Mouse (Mus musculus) MEL (cell line): ENCODE measurements around the gene Rfx7. TPM values are rescaled to one million over a fixed set of nuclear protein-coding genes. Genes with fewer than 3 reads are reported as not detected.

Source experiments
- DNase-seq: peaks from one replicate; pipeline ENCODE4 v3.0.0; 2011; ENCODE audit warnings: low read depth, low spot score
- H3K27ac ChIP-seq: 2 replicates; pipeline ENCODE4 v1.5.1; 2012; ENCODE audit warnings: low read depth, mild to moderate bottlenecking, control low read depth, low read length, moderate library complexity; ENCODE audit not compliant: control insufficient read depth
- H3K27me3 ChIP-seq, 2 experiments: fragments of 150-350 bp in 1 of 2; sonication (generic) in 1 of 2; 2 replicates each; pipeline ENCODE4 v1.6.1; 2012; ENCODE audit warnings: low read length in 2 of 2, mild to moderate bottlenecking in 2 of 2, improper control_type of control experiment in 1 of 2, moderate library complexity in 1 of 2; ENCODE audit not compliant: insufficient read depth in 2 of 2, control insufficient read depth in 1 of 2
- H3K36me3 ChIP-seq, 2 experiments: 2 replicates each; pipeline ENCODE4 v1.6.1; 2012 to 2014; ENCODE audit warnings: low read length in 2 of 2, improper control_type of control experiment in 1 of 2, inconsistent platforms in 1 of 2, mild to moderate bottlenecking in 1 of 2; ENCODE audit not compliant: insufficient read depth in 2 of 2, control insufficient read depth in 1 of 2
- H3K4me1 ChIP-seq, 2 experiments: fragments of 150-350 bp in 1 of 2; sonication (generic) in 1 of 2; 2 replicates each; pipeline ENCODE4 v1.6.1; 2012; ENCODE audit warnings: low read length in 2 of 2, improper control_type of control experiment in 1 of 2, mild to moderate bottlenecking in 1 of 2; ENCODE audit not compliant: insufficient read depth in 2 of 2, control insufficient read depth in 1 of 2
- H3K4me3 ChIP-seq, 2 experiments: fragments of 150-350 bp in 1 of 2; sonication (generic) in 1 of 2; 2 replicates each; pipeline ENCODE4 v1.5.1; 2012; ENCODE audit warnings: low read depth in 2 of 2, low read length in 2 of 2, mild to moderate bottlenecking in 2 of 2, moderate library complexity in 2 of 2, control low read depth in 1 of 2, improper control_type of control experiment in 1 of 2; ENCODE audit not compliant: control insufficient read depth in 1 of 2, insufficient read depth in 1 of 2
- H3K79me2 ChIP-seq: 2 replicates; pipeline ENCODE4 v1.6.1; 2012; ENCODE audit warnings: mild to moderate bottlenecking, low read length, moderate library complexity; ENCODE audit not compliant: control insufficient read depth, poor library complexity, insufficient read depth
- H3K9ac ChIP-seq: 2 replicates; pipeline ENCODE4 v1.6.1; 2012; ENCODE audit warnings: low read depth, mild to moderate bottlenecking, control low read depth, low read length, moderate library complexity; ENCODE audit not compliant: control insufficient read depth, poor library complexity, severe bottlenecking
- H3K9me3 ChIP-seq: fragments of 150-350 bp; sonication (generic); replicated peaks from 2 replicates; pipeline ENCODE4 v1.6.1; 2012; ENCODE audit warnings: mild to moderate bottlenecking, low read length, improper control_type of control experiment, moderate library complexity; ENCODE audit not compliant: insufficient read depth
- BHLHE40 ChIP-seq: IDR thresholded peaks from 2 replicates; pipeline ENCODE4 v1.6.1; 2012; ENCODE audit warnings: low read depth, mild to moderate bottlenecking, inconsistent platforms, low read length, improper control_type of control experiment, borderline replicate concordance
- CHD1 ChIP-seq: IDR thresholded peaks from 2 replicates; pipeline ENCODE4 v1.6.1; 2012; ENCODE audit warnings: low read depth, mild to moderate bottlenecking, inconsistent platforms, low read length, improper control_type of control experiment
- CTCF ChIP-seq, 3 experiments: IDR thresholded peaks in 2 of 3; conservative IDR thresholded peaks in 1 of 3; 2 replicates each; pipeline ENCODE4 v1.5.1; 2011 to 2012; ENCODE audit warnings: low read length in 3 of 3, low read depth in 2 of 3, mild to moderate bottlenecking in 2 of 3, improper control_type of control experiment in 1 of 3, inconsistent platforms in 1 of 3, mixed read lengths in 1 of 3, moderate library complexity in 1 of 3; ENCODE audit not compliant: control insufficient read depth in 1 of 3, insufficient read depth in 1 of 3, poor library complexity in 1 of 3, severe bottlenecking in 1 of 3
- E2F4 ChIP-seq: IDR thresholded peaks from 2 replicates; pipeline ENCODE4 v1.6.1; 2011; ENCODE audit warnings: low read depth, low read length, improper control_type of control experiment, borderline replicate concordance
- EP300 ChIP-seq, 2 experiments: IDR thresholded peaks; 2 replicates each; pipeline ENCODE4 v1.6.1; 2011; ENCODE audit warnings: improper control_type of control experiment in 2 of 2, low read length in 2 of 2, low read depth in 1 of 2, mild to moderate bottlenecking in 1 of 2
- ETS1 ChIP-seq: IDR thresholded peaks from 2 replicates; pipeline ENCODE4 v1.6.1; 2012; ENCODE audit warnings: low read depth, mild to moderate bottlenecking, inconsistent platforms, low read length, improper control_type of control experiment, moderate library complexity
- GABPA ChIP-seq: IDR thresholded peaks from 2 replicates; pipeline ENCODE4 v1.6.1; 2012; ENCODE audit warnings: low read depth, mild to moderate bottlenecking, inconsistent platforms, low read length, improper control_type of control experiment, moderate library complexity
- GATA1 ChIP-seq: IDR thresholded peaks from 2 replicates; pipeline ENCODE4 v1.6.1; 2011; ENCODE audit warnings: low read depth, low read length, improper control_type of control experiment
- HCFC1 ChIP-seq: IDR thresholded peaks from 2 replicates; pipeline ENCODE4 v1.6.1; 2012; ENCODE audit warnings: low read depth, mild to moderate bottlenecking, inconsistent platforms, low read length, improper control_type of control experiment, moderate library complexity
- JUND ChIP-seq: IDR thresholded peaks from 2 replicates; pipeline ENCODE4 v1.6.1; 2011; ENCODE audit warnings: low read depth, mild to moderate bottlenecking, improper control_type of control experiment, low read length
- KAT2A ChIP-seq: conservative IDR thresholded peaks from 2 replicates; pipeline ENCODE4 v1.6.1; 2012; ENCODE audit warnings: low read depth, low read length, improper control_type of control experiment, inconsistent platforms
- MAFK ChIP-seq: IDR thresholded peaks from 2 replicates; pipeline ENCODE4 v1.6.1; 2011; ENCODE audit warnings: low read depth, mild to moderate bottlenecking, low read length, improper control_type of control experiment, borderline replicate concordance
- MAX ChIP-seq: IDR thresholded peaks from 2 replicates; pipeline ENCODE4 v1.6.1; 2011; ENCODE audit warnings: low read length, improper control_type of control experiment
- MAZ ChIP-seq: IDR thresholded peaks from 2 replicates; pipeline ENCODE4 v1.6.1; 2012; ENCODE audit warnings: low read depth, mild to moderate bottlenecking, inconsistent platforms, low read length, improper control_type of control experiment
- MEF2A ChIP-seq: IDR thresholded peaks from 2 replicates; pipeline ENCODE4 v1.6.1; 2014; ENCODE audit warnings: low read depth, mild to moderate bottlenecking, inconsistent platforms, low read length, improper control_type of control experiment; ENCODE audit not compliant: poor library complexity, insufficient replicate concordance, severe bottlenecking; ENCODE audit errors: extremely low read depth
- MXI1 ChIP-seq: IDR thresholded peaks from 2 replicates; pipeline ENCODE4 v1.6.1; 2011; ENCODE audit warnings: mild to moderate bottlenecking, low read depth, low read length, improper control_type of control experiment
- MYC ChIP-seq: IDR thresholded peaks from 2 replicates; pipeline ENCODE4 v1.6.1; 2011; ENCODE audit warnings: low read depth, mild to moderate bottlenecking, low read length, improper control_type of control experiment, moderate library complexity
- NELFE ChIP-seq: IDR thresholded peaks from 2 replicates; pipeline ENCODE4 v1.6.1; 2011; ENCODE audit warnings: low read depth, low read length, improper control_type of control experiment
- NRF1 ChIP-seq: IDR thresholded peaks from 2 replicates; pipeline ENCODE4 v1.6.1; 2014; ENCODE audit warnings: low read depth, mild to moderate bottlenecking, inconsistent platforms, low read length, improper control_type of control experiment, moderate library complexity; ENCODE audit not compliant: poor library complexity, insufficient read depth, severe bottlenecking
- POLR2A ChIP-seq, 2 experiments: IDR thresholded peaks; 2 replicates each; pipeline ENCODE4 v1.6.1; 2011 to 2012; ENCODE audit warnings: low read length in 2 of 2, mild to moderate bottlenecking in 2 of 2, control low read depth in 1 of 2, improper control_type of control experiment in 1 of 2, low read depth in 1 of 2, moderate library complexity in 1 of 2; ENCODE audit not compliant: control insufficient read depth in 1 of 2, insufficient read depth in 1 of 2, poor library complexity in 1 of 2
- SIN3A ChIP-seq: IDR thresholded peaks from 2 replicates; pipeline ENCODE4 v1.6.1; 2012; ENCODE audit warnings: low read length, improper control_type of control experiment, inconsistent platforms
- SMC3 ChIP-seq: IDR thresholded peaks from 2 replicates; pipeline ENCODE4 v1.6.1; 2011; ENCODE audit warnings: low read depth, low read length, improper control_type of control experiment
- TAL1 ChIP-seq: IDR thresholded peaks from 2 replicates; pipeline ENCODE4 v1.6.1; 2012; ENCODE audit warnings: mild to moderate bottlenecking, inconsistent platforms, low read length, moderate library complexity, mixed read lengths
- TBP ChIP-seq: IDR thresholded peaks from 2 replicates; pipeline ENCODE4 v1.8.0; 2011; ENCODE audit warnings: low read depth, low read length, improper control_type of control experiment
- UBTF ChIP-seq: IDR thresholded peaks from 2 replicates; pipeline ENCODE4 v1.6.1; 2012; ENCODE audit warnings: low read depth, mild to moderate bottlenecking, inconsistent platforms, low read length, improper control_type of control experiment, moderate library complexity, borderline replicate concordance; ENCODE audit not compliant: insufficient read depth
- USF1 ChIP-seq: IDR thresholded peaks from 2 replicates; pipeline ENCODE4 v1.6.1; 2014; ENCODE audit warnings: low read depth, mild to moderate bottlenecking, inconsistent platforms, low read length, improper control_type of control experiment, moderate library complexity
- USF2 ChIP-seq, 2 experiments: IDR thresholded peaks; 2 replicates each; pipeline ENCODE4 v1.6.1; 2011 to 2012; ENCODE audit warnings: improper control_type of control experiment in 2 of 2, low read length in 2 of 2, borderline replicate concordance in 1 of 2, inconsistent platforms in 1 of 2, low read depth in 1 of 2, mild to moderate bottlenecking in 1 of 2; ENCODE audit not compliant: insufficient read depth in 1 of 2
- ZKSCAN1 ChIP-seq: IDR thresholded peaks from 2 replicates; pipeline ENCODE4 v1.6.1; 2012; ENCODE audit warnings: low read depth, mild to moderate bottlenecking, inconsistent platforms, low read length, improper control_type of control experiment, moderate library complexity
- ZMIZ1 ChIP-seq: IDR thresholded peaks from 2 replicates; pipeline ENCODE4 v1.6.1; 2012; ENCODE audit warnings: low read depth, mild to moderate bottlenecking, inconsistent platforms, low read length, improper control_type of control experiment, moderate library complexity
- ZNF384 ChIP-seq: IDR thresholded peaks from 2 replicates; pipeline ENCODE4 v1.6.1; 2012; ENCODE audit warnings: low read depth, mild to moderate bottlenecking, inconsistent platforms, low read length, improper control_type of control experiment
- polyA plus RNA-seq, 2 experiments: library from polyadenylated mRNA; stranded (reverse) in 1 of 2; unstranded in 1 of 2; fragments of >175 nt in 1 of 2; fragments of >200 nt in 1 of 2; gene quantifications; 2 replicates each; pipeline versions ENCODE4 v1.2.1 to v1.2.4; 2012; ENCODE audit warnings: low replicate concordance in 2 of 2, low read depth in 1 of 2; ENCODE audit not compliant: insufficient read length in 2 of 2, insufficient read depth in 1 of 2, missing spikeins in 1 of 2
- total RNA-seq: library from RNA; depleted of rRNA; stranded (reverse); fragments of 300-350 nt; gene quantifications from 2 replicates; pipeline ENCODE4 v1.2.3, GENCODE M21; 2012

The Rfx7 gene
- total and polyA plus RNA-seq, 3 experiments, result 6.2 to 30.5 (median 19.9) TPM

- TF ChIP-seq MXI1 (0 out of 2 replicates have a peak, but pooled peaks have one; percentile 17), ZNF384 (no peak), TBP (no peak), MAX (no peak), GATA1 (no peak), E2F4 (0 out of 2 replicates have a peak, but pooled peaks have one; percentile 36), EP300 (IDR thresholded peaks at IDR 0.05; ENCODE audit: low read depth in 1 of 2, low read length in 2 of 2) (no peak), MYC (peak; percentile 33), MAZ (no peak)
- TF ChIP-seq, all 39 proteins: peak for 5
These were observed 129.5 kb downstream of the Rfx7 start (continued) for GRCm38 (mm10) chr9:72661561-72661894.

- peaks cover 48% of the 10 kb centered on the region for H3K79me2 ChIP-seq
- H3K36me3 ChIP-seq, result peaks cover 0 to 48% of the 10 kb centered on the region in 2 experiments
- DNase-seq, result peak; percentile 94
- H3K9ac ChIP-seq, result peak within 1 kb of the TSS; percentile 98
- H3K9me3 ChIP-seq, result no peaks in the 10 kb centered on the region
- H3K4me1 ChIP-seq, result peaks cover 15 to 29% of the 10 kb centered on the region in 2 experiments
- H3K27me3 ChIP-seq, result no peaks in the 10 kb centered on the region
- peak within 1 kb of the TSS; percentile 63 to 75 for H3K4me3 ChIP-seq
- peak within 1 kb of the TSS; percentile 99 for H3K27ac ChIP-seq
- TF ChIP-seq KAT2A, result no peak; the same call in 1 of the 2 replicates
- no peak for TF ChIP-seq BHLHE40
- peak; percentile 78; the same call in 1 of the 2 replicates for TF ChIP-seq MAZ
- no peak for TF ChIP-seq USF2 (IDR thresholded peaks at IDR 0.05; ENCODE audit: borderline replicate concordance in 1 of 2, insufficient read depth in 1 of 2, low read depth in 1 of 2, low read length in 2 of 2)
- peak; percentile 83 for TF ChIP-seq ZMIZ1
- peak; percentile 57 to 62 for TF ChIP-seq POLR2A (IDR thresholded peaks at IDR 0.05; ENCODE audit: control insufficient read depth in 1 of 2, insufficient read depth in 1 of 2, low read depth in 1 of 2, low read length in 2 of 2, poor library complexity in 1 of 2)
- no peak; a peak in 1 of 4 replicates for TF ChIP-seq EP300 (IDR thresholded peaks at IDR 0.05; ENCODE audit: low read depth in 1 of 2, low read length in 2 of 2)
- no peak for TF ChIP-seq ZKSCAN1
- TF ChIP-seq MXI1, result 0 out of 2 replicates have a peak, but pooled peaks have one; percentile 11
- TF ChIP-seq E2F4, result no peak; the same call in 1 of the 2 replicates
- no peak for TF ChIP-seq MEF2A
- peak; percentile 72 for TF ChIP-seq TAL1
- no peak for TF ChIP-seq USF1
- no peak for TF ChIP-seq CTCF (IDR thresholded peaks at IDR 0.05 in 2 of 3, conservative IDR thresholded peaks at IDR 0.05 in 1 of 3; ENCODE audit: control insufficient read depth in 1 of 3, insufficient read depth in 1 of 3, low read depth in 2 of 3, low read length in 3 of 3, poor library complexity in 1 of 3, severe bottlenecking in 1 of 3)
- no peak for TF ChIP-seq GATA1
- no peak for TF ChIP-seq GABPA
- peak; percentile 17; the same call in 1 of the 2 replicates for TF ChIP-seq ETS1
- TF ChIP-seq HCFC1, result 0 out of 2 replicates have a peak, but pooled peaks have one; percentile 43
- TF ChIP-seq MYC, result peak; percentile 61
- no peak for TF ChIP-seq MAFK
- no peak for TF ChIP-seq ZNF384
- TF ChIP-seq SIN3A, result peak; percentile 65; the same call in 1 of the 2 replicates
- TF ChIP-seq CHD1, result no peak; the same call in 1 of the 2 replicates
- TF ChIP-seq NRF1, result peak; percentile 90
- 0 out of 2 replicates have a peak, but pooled peaks have one; percentile 28 for TF ChIP-seq UBTF
- peak; percentile 86 for TF ChIP-seq NELFE
- TF ChIP-seq JUND, result no peak
- TF ChIP-seq SMC3, result no peak
- 0 out of 2 replicates have a peak, but pooled peaks have one; percentile 24 for TF ChIP-seq TBP
These were observed 130.0 kb downstream of the Rfx7 start, which contains the start of gene Nedd4 for GRCm38 (mm10) chr9:72661895-72662661. TSS of gene Nedd4 (plus strand) at chr9:72662346.
